Mouse (Mus musculus) lung, embryonic 16.5 days (tissue): ENCODE results near the gene Adrb1. TPM values are rescaled to one million over a fixed set of nuclear protein-coding genes. Genes with fewer than 3 reads are reported as not detected.
"Not testable (repeated sequence)": the region's sequence is repeated elsewhere in the genome, so short reads cannot be mapped to it uniquely, and the experiment has no call there.

Source experiments
- ATAC-seq: fragments of 200-750 bp; cut with Nextera tagmentation; 2 replicates; pipeline ENCODE4 v1.8.0; 2017; ENCODE audit warnings: low read depth, mild to moderate bottlenecking, moderate library complexity
- H3K27ac ChIP-seq: fragments of 300-500 bp; sonication (generic); 2 replicates; pipeline ENCODE4 v1.5.1; 2014; ENCODE audit warnings: mild to moderate bottlenecking, control low read depth, low read length
- H3K27me3 ChIP-seq: fragments of 300-500 bp; sonication (generic); 2 replicates; pipeline ENCODE4 v1.6.1; 2014; ENCODE audit warnings: low read depth, low read length, mixed read lengths; ENCODE audit not compliant: control insufficient read depth, insufficient read depth
- H3K36me3 ChIP-seq: fragments of 300-500 bp; sonication (generic); 2 replicates; pipeline ENCODE4 v1.6.1; 2014; ENCODE audit warnings: low read length; ENCODE audit not compliant: control insufficient read depth, insufficient read depth
- H3K4me1 ChIP-seq: fragments of 300-500 bp; sonication (generic); replicated peaks from 2 replicates; pipeline ENCODE4 v1.6.1; 2014; ENCODE audit warnings: low read length, mixed read lengths; ENCODE audit not compliant: control insufficient read depth, insufficient read depth
- H3K4me2 ChIP-seq: fragments of 300-500 bp; sonication (generic); 2 replicates; pipeline ENCODE4 v1.6.1; 2014; ENCODE audit warnings: low read depth, low read length, control low read depth
- H3K4me3 ChIP-seq: fragments of 300-500 bp; sonication (generic); 2 replicates; pipeline ENCODE4 v1.5.1; 2014; ENCODE audit warnings: mild to moderate bottlenecking, low read length, control low read depth
- H3K9ac ChIP-seq: fragments of 300-500 bp; sonication (generic); 2 replicates; pipeline ENCODE4 v1.6.1; 2014; ENCODE audit warnings: low read length, control low read depth
- H3K9me3 ChIP-seq: fragments of 300-500 bp; sonication (generic); 2 replicates; pipeline ENCODE4 v1.6.1; 2016; ENCODE audit warnings: low read length; ENCODE audit not compliant: control insufficient read depth
- WGBS: fragments of 180-500 bp; shearing (Covaris S2); extraction: QIAGEN DNeasy Blood & Tissue Kit; methylation state at CpG from one replicate; pipeline ENCODE4 v1.1.7; 2014; 5-methylcytosine and 5-hydroxymethylcytosine counted together
- polyA plus RNA-seq: library from polyadenylated mRNA; unstranded; fragments of >200 nt; fragmentation: Nextera tagmentation; extraction: Ambion mirVana; gene quantifications from 2 replicates; pipeline ENCODE4 v1.2.1, GENCODE M21; 2015

Adrb1 gene
- polyA plus RNA-seq, 1 experiment from 2014 or later = 1.1 TPM

- Histone ChIP-seq H3K36me3 (no peaks in the 10 kb centered on the region), H3K27me3 (0 out of 2 replicates have a peak, but pooled peaks cover 3% of the 10 kb centered on the region), H3K9me3 (no peaks in the 10 kb centered on the region), H3K27ac (no peak overlapping the region), H3K9ac (no peak overlapping the region), H3K4me1 (peaks cover 24% of the 10 kb centered on the region), H3K4me3 (no peak overlapping the region), H3K4me2 (no peak overlapping the region)
- no peak for ATAC-seq
- WGBS = 78% methylated on average over 10 of the region's 10 CpGs
Observed at GRCm38 (mm10) chr19:56773393-56773971, 51.5 kb downstream of the Adrb1 start.

- WGBS = 56% methylated on average over 9 of the region's 9 CpGs
- 0 out of 2 replicates have a peak, but pooled peaks cover 3% of the 10 kb centered on the region for H3K27me3 ChIP-seq
- H3K9me3 ChIP-seq = no peaks in the 10 kb centered on the region
- peaks cover 24% of the 10 kb centered on the region for H3K4me1 ChIP-seq
- no peak overlapping the region; the same call in 1 of the 2 replicates for H3K9ac ChIP-seq
- peak overlapping the region; percentile 28; the same call in 1 of the 2 replicates for H3K27ac ChIP-seq
- no peak overlapping the region for H3K4me2 ChIP-seq
- no peak overlapping the region for H3K4me3 ChIP-seq
- H3K36me3 ChIP-seq = no peaks in the 10 kb centered on the region
- ATAC-seq = peak; percentile 80
Observed at GRCm38 (mm10) chr19:56774408-56774962, 52.5 kb downstream of the Adrb1 start.

- Histone ChIP-seq H3K4me1 (peaks cover 24% of the 10 kb centered on the region), H3K4me3 (peak overlapping the region; percentile 36), H3K9me3 (no peaks in the 10 kb centered on the region), H3K27ac (no peak overlapping the region; the same call in 1 of the 2 replicates), H3K9ac (peak overlapping the region; percentile 59), H3K4me2 (peak overlapping the region; percentile 65), H3K36me3 (no peaks in the 10 kb centered on the region), H3K27me3 (0 out of 2 replicates have a peak, but pooled peaks cover 3% of the 10 kb centered on the region)
- no peak for ATAC-seq
- WGBS = 27% methylated on average over 24 of the region's 24 CpGs
Observed at GRCm38 (mm10) chr19:56774971-56775892, 53.2 kb downstream of the Adrb1 start.

- peak; percentile 61; the same call in 1 of the 2 replicates for ATAC-seq
- WGBS = 5% methylated on average over 18 of the region's 18 CpGs
- Histone ChIP-seq H3K4me3 (peak overlapping the region; percentile 36), H3K4me2 (peak overlapping the region; percentile 65), H3K9me3 (no peaks in the 10 kb centered on the region), H3K27me3 (0 out of 2 replicates have a peak, but pooled peaks cover 3% of the 10 kb centered on the region), H3K9ac (peak overlapping the region; percentile 59), H3K27ac (no peak overlapping the region), H3K4me1 (peaks cover 24% of the 10 kb centered on the region), H3K36me3 (no peaks in the 10 kb centered on the region)
Observed at GRCm38 (mm10) chr19:56775893-56776718, 54.1 kb downstream of the Adrb1 start.

- ATAC-seq = peak; percentile 69
Observed at GRCm38 (mm10) chr19:56776719-56777382, 54.9 kb downstream of the Adrb1 start.

GRCm38 (mm10) chr19:56778532-56778931 is 56.5 kb downstream of the Adrb1 start:
- H3K27me3 ChIP-seq, H3K4me3 ChIP-seq, H3K9me3 ChIP-seq, H3K9ac ChIP-seq, H3K36me3 ChIP-seq, H3K4me2 ChIP-seq, H3K27ac ChIP-seq, ATAC-seq: not testable (repeated sequence)
- 91% methylated on average over 7 of the region's 7 CpGs for WGBS
- H3K4me1 ChIP-seq = peaks cover 24% of the 10 kb centered on the region

More at GRCm38 (mm10) chr19:56776719-56777382, 54.9 kb downstream of the Adrb1 start:
- H3K4me2 ChIP-seq = peak overlapping the region; percentile 65
- H3K36me3 ChIP-seq = no peaks in the 10 kb centered on the region
- 0 out of 2 replicates have a peak, but pooled peaks cover 3% of the 10 kb centered on the region for H3K27me3 ChIP-seq
- H3K9me3 ChIP-seq = no peaks in the 10 kb centered on the region
- H3K4me3 ChIP-seq = 0 out of 2 replicates have a peak overlapping the region, but pooled peaks have one; percentile 8
- no peak overlapping the region for H3K9ac ChIP-seq
- H3K27ac ChIP-seq = no peak overlapping the region
- WGBS = 13% methylated on average over 16 of the region's 16 CpGs
- H3K4me1 ChIP-seq = peaks cover 24% of the 10 kb centered on the region

Other genes starting within 250 kb of the Adrb1 start
- 17.7 and 22.3 TPM in 2 replicates for gene Dclre1a, start 174.0 kb upstream of the Adrb1 start, polyA plus RNA-seq
- 18.4 and 19.8 TPM in 2 replicates for gene Nhlrc2, start 173.9 kb upstream of the Adrb1 start, polyA plus RNA-seq
- 28.0 and 29.0 TPM in 2 replicates for gene Ccdc186, start 100.0 kb downstream of the Adrb1 start, polyA plus RNA-seq
- gene Tdrd1, start 104.0 kb downstream of the Adrb1 start, polyA plus RNA-seq = 1.3 TPM in 2 replicates
- 7.8 and 8.9 TPM in 2 replicates for gene Vwa2, start 152.1 kb downstream of the Adrb1 start, polyA plus RNA-seq